Mouse (Mus musculus): ENCODE results near the gene Dlx2.

DNA sequence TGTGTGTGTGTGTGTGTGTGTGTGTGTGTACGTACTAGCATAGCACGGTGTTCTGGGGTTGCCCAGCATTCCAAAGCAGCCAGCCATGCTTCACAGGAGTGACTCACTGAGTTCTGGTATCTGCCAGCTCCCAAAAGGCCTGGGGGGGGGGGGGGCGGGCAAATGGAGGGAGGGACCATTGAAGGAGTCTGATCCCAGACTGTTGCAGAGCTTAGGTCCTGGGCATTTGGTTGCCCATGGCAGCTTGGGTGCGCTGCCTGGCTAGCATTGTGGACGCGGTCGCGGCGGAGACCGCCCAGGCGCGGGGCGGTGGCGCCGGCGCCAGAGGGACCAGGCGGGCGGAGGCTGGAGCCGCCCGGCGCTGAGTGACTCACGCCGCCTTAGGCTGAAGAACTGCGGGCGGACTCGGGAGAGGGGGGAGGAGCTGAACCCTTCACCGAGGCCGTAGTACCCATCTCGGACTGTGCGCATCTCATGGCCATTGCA lies 3.7 kb downstream of the Dlx2 start:
- no peak for TF ChIP-seq EP300 (IDR thresholded peaks at IDR 0.05; ENCODE audit: insufficient read depth, low read depth, low read length)
- no peak for TF ChIP-seq CTCF (IDR thresholded peaks at IDR 0.05; ENCODE audit: low read depth, low read length)
